Mouse (Mus musculus) lung, embryonic 16.5 days (tissue): ENCODE results near the gene Tpgs1. TPM values are rescaled to one million over a fixed set of nuclear protein-coding genes. Genes with fewer than 3 reads are reported as not detected.

Experiments used
- ATAC-seq: fragments of 200-750 bp; cut with Nextera tagmentation; 2 replicates; pipeline ENCODE4 v1.8.0; 2017; ENCODE audit warnings: low read depth, mild to moderate bottlenecking, moderate library complexity
- H3K27ac ChIP-seq: fragments of 300-500 bp; sonication (generic); 2 replicates; pipeline ENCODE4 v1.5.1; 2014; ENCODE audit warnings: mild to moderate bottlenecking, control low read depth, low read length
- H3K27me3 ChIP-seq: fragments of 300-500 bp; sonication (generic); 2 replicates; pipeline ENCODE4 v1.6.1; 2014; ENCODE audit warnings: low read depth, low read length, mixed read lengths; ENCODE audit not compliant: control insufficient read depth, insufficient read depth
- H3K36me3 ChIP-seq: fragments of 300-500 bp; sonication (generic); 2 replicates; pipeline ENCODE4 v1.6.1; 2014; ENCODE audit warnings: low read length; ENCODE audit not compliant: control insufficient read depth, insufficient read depth
- H3K4me1 ChIP-seq: fragments of 300-500 bp; sonication (generic); replicated peaks from 2 replicates; pipeline ENCODE4 v1.6.1; 2014; ENCODE audit warnings: low read length, mixed read lengths; ENCODE audit not compliant: control insufficient read depth, insufficient read depth
- H3K4me2 ChIP-seq: fragments of 300-500 bp; sonication (generic); 2 replicates; pipeline ENCODE4 v1.6.1; 2014; ENCODE audit warnings: low read depth, low read length, control low read depth
- H3K4me3 ChIP-seq: fragments of 300-500 bp; sonication (generic); 2 replicates; pipeline ENCODE4 v1.5.1; 2014; ENCODE audit warnings: mild to moderate bottlenecking, low read length, control low read depth
- H3K9ac ChIP-seq: fragments of 300-500 bp; sonication (generic); 2 replicates; pipeline ENCODE4 v1.6.1; 2014; ENCODE audit warnings: low read length, control low read depth
- H3K9me3 ChIP-seq: fragments of 300-500 bp; sonication (generic); 2 replicates; pipeline ENCODE4 v1.6.1; 2016; ENCODE audit warnings: low read length; ENCODE audit not compliant: control insufficient read depth
- WGBS: fragments of 180-500 bp; shearing (Covaris S2); extraction: QIAGEN DNeasy Blood & Tissue Kit; methylation state at CpG from one replicate; pipeline ENCODE4 v1.1.7; 2014; 5-methylcytosine and 5-hydroxymethylcytosine counted together
- polyA plus RNA-seq: library from polyadenylated mRNA; unstranded; fragments of >200 nt; fragmentation: Nextera tagmentation; extraction: Ambion mirVana; gene quantifications from 2 replicates; pipeline ENCODE4 v1.2.1, GENCODE M21; 2015

Tpgs1 gene
- polyA plus RNA-seq, 1 experiment from 2014 or later = 58.3 TPM

GRCm38 (mm10) chr10:79712499-79713126 is 43.4 kb downstream of the Tpgs1 start:
- Histone ChIP-seq H3K27me3 (peaks cover 29% of the 10 kb centered on the region), H3K9me3 (no peaks in the 10 kb centered on the region), H3K27ac (no peak overlapping the region), H3K4me1 (peaks cover 19% of the 10 kb centered on the region), H3K36me3 (peaks cover 33% of the 10 kb centered on the region), H3K9ac (no peak overlapping the region), H3K4me2 (no peak overlapping the region), H3K4me3 (no peak overlapping the region)
- ATAC-seq = peak; percentile 47
- WGBS = 13% methylated on average over 5 of the region's 6 CpGs

- H3K27me3 ChIP-seq = peaks cover 33% of the 10 kb centered on the region
- no peak overlapping the region for H3K27ac ChIP-seq
- no peak overlapping the region for H3K4me2 ChIP-seq
- ATAC-seq = no peak
- H3K9ac ChIP-seq = no peak overlapping the region
- H3K4me1 ChIP-seq = peaks cover 21% of the 10 kb centered on the region
- H3K9me3 ChIP-seq = no peaks in the 10 kb centered on the region
- H3K4me3 ChIP-seq = no peak overlapping the region
- peaks cover 33% of the 10 kb centered on the region for H3K36me3 ChIP-seq
- 20% methylated on average over 1 of the region's 1 CpGs for whole genome bisulfite sequencing
Measured at GRCm38 (mm10) chr10:79713163-79713562, 44.0 kb downstream of the Tpgs1 start.

- Histone ChIP-seq H3K4me3 (no peak overlapping the region), H3K36me3 (peaks cover 21% of the 10 kb centered on the region), H3K4me2 (no peak overlapping the region), H3K4me1 (peaks cover 13% of the 10 kb centered on the region), H3K9me3 (no peaks in the 10 kb centered on the region), H3K27ac (no peak overlapping the region), H3K27me3 (peaks cover 37% of the 10 kb centered on the region), H3K9ac (no peak overlapping the region)
- ATAC-seq = no peak
- WGBS = 55% methylated on average over 4 of the region's 4 CpGs
Measured at GRCm38 (mm10) chr10:79714996-79715395, 45.8 kb downstream of the Tpgs1 start.

GRCm38 (mm10) chr10:79716254-79716987 is 47.3 kb downstream of the Tpgs1 start, which contains the start of gene Hcn2:
Gene Hcn2, plus strand, starts transcription at chr10:79716634.
- Histone ChIP-seq H3K9ac (peak within 1 kb of the TSS; percentile 54), H3K9me3 (no peaks in the 10 kb centered on the region), H3K27ac (no peak within 1 kb of the TSS), H3K27me3 (peaks cover 37% of the 10 kb centered on the region), H3K4me3 (peak within 1 kb of the TSS; percentile 61), H3K4me1 (peaks cover 13% of the 10 kb centered on the region), H3K4me2 (peak within 1 kb of the TSS; percentile 79), H3K36me3 (peaks cover 7% of the 10 kb centered on the region)
- 2% methylated on average over 57 of the region's 91 CpGs for WGBS
- ATAC-seq = peak; percentile 18; the same call in 1 of the 2 replicates

- H3K27ac ChIP-seq = no peak overlapping the region
- peaks cover 2% of the 10 kb centered on the region; the same call in 1 of the 2 replicates for H3K36me3 ChIP-seq
- peak overlapping the region; percentile 79 for H3K4me2 ChIP-seq
- peak overlapping the region; percentile 54 for H3K9ac ChIP-seq
- WGBS = under 1% methylated on average over 44 of the region's 44 CpGs
- no peaks in the 10 kb centered on the region for H3K9me3 ChIP-seq
- peak overlapping the region; percentile 61 for H3K4me3 ChIP-seq
- no peak for ATAC-seq
- peaks cover 13% of the 10 kb centered on the region for H3K4me1 ChIP-seq
- peaks cover 37% of the 10 kb centered on the region for H3K27me3 ChIP-seq
Measured at GRCm38 (mm10) chr10:79716988-79717355, 47.8 kb downstream of the Tpgs1 start.

- Histone ChIP-seq H3K9ac (no peak overlapping the region), H3K4me1 (peaks cover 13% of the 10 kb centered on the region), H3K27me3 (peaks cover 37% of the 10 kb centered on the region), H3K36me3 (no peaks in the 10 kb centered on the region), H3K27ac (no peak overlapping the region), H3K4me3 (peak overlapping the region; percentile 14; the same call in 1 of the 2 replicates), H3K4me2 (peak overlapping the region; percentile 79; the same call in 1 of the 2 replicates), H3K9me3 (no peaks in the 10 kb centered on the region)
- WGBS = 5% methylated on average over 43 of the region's 43 CpGs
- no peak for ATAC-seq
Measured at GRCm38 (mm10) chr10:79717640-79718357, 48.6 kb downstream of the Tpgs1 start.

- WGBS = 52% methylated on average over 5 of the region's 5 CpGs
- H3K9ac ChIP-seq = no peak overlapping the region
- ATAC-seq = no peak
Measured at GRCm38 (mm10) chr10:79721089-79721488, 51.9 kb downstream of the Tpgs1 start.

GRCm38 (mm10) chr10:79723047-79723446 is 53.9 kb downstream of the Tpgs1 start:
- Histone ChIP-seq H3K4me2 (no peak overlapping the region), H3K27ac (no peak overlapping the region), H3K36me3 (no peaks in the 10 kb centered on the region), H3K9me3 (no peaks in the 10 kb centered on the region), H3K4me1 (no peaks in the 10 kb centered on the region), H3K27me3 (peaks cover 5% of the 10 kb centered on the region; the same call in 1 of the 2 replicates), H3K9ac (no peak overlapping the region), H3K4me3 (no peak overlapping the region)
- no peak for ATAC-seq
- 57% methylated on average over 6 of the region's 6 CpGs for WGBS

More at GRCm38 (mm10) chr10:79721089-79721488, 51.9 kb downstream of the Tpgs1 start:
- peaks cover 24% of the 10 kb centered on the region for H3K27me3 ChIP-seq
- H3K9me3 ChIP-seq = no peaks in the 10 kb centered on the region
- H3K36me3 ChIP-seq = no peaks in the 10 kb centered on the region
- H3K4me1 ChIP-seq = peaks cover 13% of the 10 kb centered on the region
- H3K4me2 ChIP-seq = no peak overlapping the region
- H3K27ac ChIP-seq = no peak overlapping the region
- no peak overlapping the region for H3K4me3 ChIP-seq

GRCm38 (mm10) chr10:79723692-79724091 is 54.5 kb downstream of the Tpgs1 start:
- no peak for ATAC-seq
- Histone ChIP-seq H3K9ac (no peak overlapping the region), H3K9me3 (no peaks in the 10 kb centered on the region), H3K4me3 (no peak overlapping the region), H3K27me3 (no peaks in the 10 kb centered on the region; the same call in 1 of the 2 replicates), H3K27ac (no peak overlapping the region), H3K4me1 (no peaks in the 10 kb centered on the region), H3K36me3 (no peaks in the 10 kb centered on the region), H3K4me2 (no peak overlapping the region)
- 71% methylated on average over 7 of the region's 7 CpGs for WGBS
